Mouse (Mus musculus) forebrain, embryonic 11.5 days (tissue): ENCODE results near the gene Borcs5. TPM values are rescaled to one million over a fixed set of nuclear protein-coding genes. Genes with fewer than 3 reads are reported as not detected.

Experiments
- ATAC-seq: fragments of 200-750 bp; cut with Nextera tagmentation; replicated peaks from 2 replicates; pipeline ENCODE4 v1.8.0; 2017; ENCODE audit warnings: moderate TSS enrichment; ENCODE audit not compliant: low FRiP score
- DNase-seq: peaks from one replicate; pipeline ENCODE4 v3.0.0-alpha.2; 2017; ENCODE audit warnings: low spot score
- H3K27ac ChIP-seq: fragments of 300-500 bp; sonication (generic); 2 replicates; pipeline ENCODE4 v1.5.1; 2014; ENCODE audit warnings: low read depth, low read length
- H3K27me3 ChIP-seq: fragments of 300-500 bp; sonication (generic); 2 replicates; pipeline ENCODE4 v1.6.1; 2014; ENCODE audit warnings: mild to moderate bottlenecking, low read length, mixed read lengths; ENCODE audit not compliant: control insufficient read depth, insufficient read depth
- H3K36me3 ChIP-seq: fragments of 300-500 bp; sonication (generic); 2 replicates; pipeline ENCODE4 v1.6.1; 2014; ENCODE audit warnings: mild to moderate bottlenecking, low read length, moderate library complexity, mixed read lengths; ENCODE audit not compliant: control insufficient read depth, insufficient read depth
- H3K4me1 ChIP-seq: fragments of 300-500 bp; sonication (generic); replicated peaks from 2 replicates; pipeline ENCODE4 v1.6.1; 2014; ENCODE audit warnings: low read length, mixed read lengths; ENCODE audit not compliant: control insufficient read depth, insufficient read depth
- H3K4me2 ChIP-seq: fragments of 300-500 bp; sonication (generic); 2 replicates; pipeline ENCODE4 v1.6.1; 2014; ENCODE audit warnings: low read depth, mild to moderate bottlenecking, low read length, moderate library complexity, mixed read lengths; ENCODE audit not compliant: severe bottlenecking
- H3K4me3 ChIP-seq: fragments of 300-500 bp; sonication (generic); 2 replicates; pipeline ENCODE4 v1.5.1; 2014; ENCODE audit warnings: low read depth, low read length
- H3K9ac ChIP-seq: fragments of 300-500 bp; sonication (generic); 2 replicates; pipeline ENCODE4 v1.6.1; 2014; ENCODE audit warnings: low read length
- H3K9me3 ChIP-seq: fragments of 300-500 bp; sonication (generic); 2 replicates; pipeline ENCODE4 v1.6.1; 2016; ENCODE audit warnings: low read length, mixed read lengths; ENCODE audit not compliant: control insufficient read depth
- WGBS: fragments of 180-500 bp; shearing (Covaris S2); extraction: QIAGEN DNeasy Blood & Tissue Kit; methylation state at CpG from one replicate; pipeline ENCODE4 v1.1.7; 2014; 5-methylcytosine and 5-hydroxymethylcytosine counted together
- polyA plus RNA-seq: library from polyadenylated mRNA; unstranded; fragments of >200 nt; fragmentation: Nextera tagmentation; extraction: Ambion mirVana; gene quantifications from 2 replicates; pipeline ENCODE4 v1.2.1, GENCODE M21; 2014

Borcs5 gene
- 27.0 and 29.7 TPM in 2 replicates for polyA plus RNA-seq

DNA sequence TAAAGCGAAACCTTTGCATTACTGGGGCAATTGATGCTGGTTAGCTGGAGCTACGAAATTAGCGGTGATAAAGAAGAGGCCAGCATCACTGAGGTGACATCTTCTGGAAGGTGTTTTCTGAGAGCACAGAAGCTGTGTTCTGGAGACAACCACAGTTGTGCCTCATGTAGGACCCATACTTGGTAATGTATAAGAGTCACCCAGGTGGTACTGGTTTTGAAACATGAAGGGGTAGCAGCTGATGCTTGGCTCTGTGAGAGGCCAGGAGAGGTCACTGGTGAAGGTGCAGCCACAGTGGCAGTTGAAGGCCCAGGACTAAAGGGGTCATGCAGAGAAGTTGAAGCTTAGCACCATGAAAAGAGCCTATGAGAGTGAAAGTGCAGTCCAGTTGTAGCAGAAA lies at the start of gene Borcs5:
TSS of gene Borcs5 (plus strand) at position 301 of the 400 bp plus-strand sequence.
- Histone ChIP-seq H3K4me1 (no peaks in the 10 kb centered on the region), H3K36me3 (no peaks in the 10 kb centered on the region), H3K4me2 (no peak within 1 kb of the TSS), H3K27ac (no peak within 1 kb of the TSS), H3K27me3 (no peaks in the 10 kb centered on the region), H3K9me3 (no peaks in the 10 kb centered on the region), H3K4me3 (no peak within 1 kb of the TSS), H3K9ac (no peak within 1 kb of the TSS)
- 93% methylated on average over 3 of the region's 3 CpGs for WGBS
- DNase-seq (no peak), ATAC-seq (no peak)

DNA sequence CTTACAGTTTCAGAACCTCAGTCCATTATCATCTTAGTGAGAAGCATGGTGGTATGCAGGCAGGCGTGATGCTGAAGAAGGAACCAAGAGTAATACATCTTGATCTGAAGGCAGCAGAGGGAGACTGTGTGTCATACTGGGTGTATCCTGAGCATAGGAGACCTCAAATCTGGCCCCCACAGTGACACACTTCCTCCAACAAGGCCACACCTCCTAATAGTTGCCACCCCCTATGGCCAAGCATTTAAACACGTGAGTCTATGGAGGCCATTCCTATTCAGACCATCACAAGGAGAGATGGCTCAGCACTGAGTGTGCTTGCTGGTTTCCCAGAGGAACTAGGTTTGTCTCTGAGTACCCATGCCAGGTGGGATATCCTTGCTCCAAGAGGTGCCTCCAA lies 47.7 kb upstream of the Borcs5 start:
- ATAC-seq (no peak), DNase-seq (no peak)
- no peak overlapping the region for H3K9ac ChIP-seq
- no peaks in the 10 kb centered on the region for H3K36me3 ChIP-seq
- H3K4me2 ChIP-seq = no peak overlapping the region
- H3K4me3 ChIP-seq = no peak overlapping the region
- no peaks in the 10 kb centered on the region for H3K9me3 ChIP-seq
- no peak overlapping the region for H3K27ac ChIP-seq
- no peaks in the 10 kb centered on the region for H3K27me3 ChIP-seq
- no peaks in the 10 kb centered on the region for H3K4me1 ChIP-seq
- 86% methylated on average over 2 of the region's 2 CpGs for WGBS

DNA sequence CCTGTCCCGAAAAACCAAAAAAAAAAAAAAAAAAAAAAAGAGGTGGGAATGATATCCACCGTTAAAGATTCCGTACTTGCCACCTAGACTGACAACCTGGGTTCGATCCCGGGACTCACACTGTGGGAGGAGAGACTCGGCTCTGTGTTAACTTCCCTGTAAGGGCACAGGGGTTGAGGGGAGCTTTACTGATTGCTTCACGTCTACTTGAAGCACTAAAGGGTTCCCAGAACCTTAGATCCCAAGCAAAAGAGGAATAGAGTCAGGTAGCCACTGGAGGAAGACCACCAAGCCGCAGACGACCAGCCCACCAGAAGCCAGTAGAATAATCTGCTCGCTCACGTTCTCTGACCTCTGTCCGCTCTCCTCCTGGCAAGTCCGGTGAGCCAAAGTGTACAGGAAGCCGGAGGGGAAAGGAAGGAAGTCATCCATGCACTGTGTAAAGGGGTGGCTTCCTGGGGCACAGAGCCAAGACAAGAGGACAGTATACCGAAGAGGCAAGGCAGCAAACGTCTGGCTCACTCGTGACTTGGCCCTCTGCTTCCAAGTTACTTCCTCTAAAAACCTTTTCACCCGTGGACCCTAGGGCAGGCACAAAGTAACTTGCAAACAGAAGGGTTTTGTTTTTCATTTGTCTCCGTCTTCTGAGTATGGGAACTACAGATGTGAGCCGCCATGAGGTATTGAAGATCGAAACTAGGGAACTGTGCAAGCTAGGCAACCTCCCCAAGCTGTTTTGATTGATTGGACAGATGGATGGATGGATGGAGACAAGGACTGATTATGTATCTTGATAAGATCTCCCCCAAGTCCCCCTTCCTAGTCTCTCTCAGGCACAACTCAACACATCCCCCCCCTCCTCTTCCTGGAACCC lies 44.5 kb upstream of the Borcs5 start:
- H3K9ac ChIP-seq = no peak overlapping the region
- H3K4me3 ChIP-seq = no peak overlapping the region
- H3K9me3 ChIP-seq = no peaks in the 10 kb centered on the region
- no peak overlapping the region for H3K27ac ChIP-seq
- ATAC-seq (no peak), DNase-seq (no peak)
- no peaks in the 10 kb centered on the region for H3K27me3 ChIP-seq
- H3K4me2 ChIP-seq = no peak overlapping the region
- H3K4me1 ChIP-seq = no peaks in the 10 kb centered on the region
- H3K36me3 ChIP-seq = no peaks in the 10 kb centered on the region
- WGBS = 90% methylated on average over 21 of the region's 21 CpGs

GRCm38 (mm10) chr6:134597651-134598229 lies 41.6 kb upstream of the Borcs5 start:
- Histone ChIP-seq H3K27me3 (no peaks in the 10 kb centered on the region), H3K27ac (no peak overlapping the region), H3K4me1 (no peaks in the 10 kb centered on the region), H3K4me3 (no peak overlapping the region), H3K9ac (no peak overlapping the region), H3K9me3 (no peaks in the 10 kb centered on the region), H3K4me2 (no peak overlapping the region), H3K36me3 (no peaks in the 10 kb centered on the region)
- no peak for DNase-seq
- WGBS = 89% methylated on average over 6 of the region's 6 CpGs
- no peak for ATAC-seq

GRCm38 (mm10) chr6:134599239-134599638 lies 40.1 kb upstream of the Borcs5 start:
- Histone ChIP-seq H3K36me3 (no peaks in the 10 kb centered on the region), H3K9ac (no peak overlapping the region), H3K4me3 (no peak overlapping the region), H3K27ac (no peak overlapping the region), H3K4me1 (no peaks in the 10 kb centered on the region), H3K4me2 (no peak overlapping the region), H3K27me3 (no peaks in the 10 kb centered on the region), H3K9me3 (no peaks in the 10 kb centered on the region)
- WGBS = 92% methylated on average over 1 of the region's 1 CpGs
- ATAC-seq (no peak), DNase-seq (no peak)

- Histone ChIP-seq H3K36me3 (no peaks in the 10 kb centered on the region), H3K4me3 (no peak overlapping the region), H3K4me1 (no peaks in the 10 kb centered on the region), H3K4me2 (no peak overlapping the region), H3K9me3 (no peaks in the 10 kb centered on the region), H3K27me3 (no peaks in the 10 kb centered on the region), H3K9ac (no peak overlapping the region), H3K27ac (no peak overlapping the region)
- no peak for DNase-seq
- ATAC-seq = no peak
- WGBS = 63% methylated on average over 7 of the region's 7 CpGs
These were observed 38.2 kb upstream of the Borcs5 start for GRCm38 (mm10) chr6:134601130-134601529.

DNA sequence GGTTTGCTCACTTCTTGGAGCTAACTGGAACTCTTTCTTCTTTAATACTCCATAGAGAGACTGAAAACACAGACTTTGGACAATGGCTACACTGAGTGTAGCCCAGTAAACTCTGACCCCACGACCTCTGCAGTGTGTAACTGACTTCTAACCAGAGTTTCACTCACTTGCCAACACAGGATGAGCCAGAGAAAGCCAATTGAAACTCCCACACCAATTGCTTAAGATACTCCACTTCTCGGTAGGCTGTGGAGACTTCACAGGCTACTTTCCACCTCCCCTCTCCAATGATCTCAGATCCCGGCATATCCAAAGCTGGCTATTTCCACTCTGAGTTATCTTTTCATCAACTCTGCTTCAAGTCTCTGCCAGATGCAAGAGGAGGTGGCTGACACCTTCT lies 37.5 kb upstream of the Borcs5 start:
- ATAC-seq (no peak), DNase-seq (no peak)
- no peaks in the 10 kb centered on the region for H3K4me1 ChIP-seq
- H3K4me3 ChIP-seq = no peak overlapping the region
- no peaks in the 10 kb centered on the region for H3K36me3 ChIP-seq
- no peak overlapping the region for H3K27ac ChIP-seq
- 62% methylated on average over 3 of the region's 3 CpGs for WGBS
- no peak overlapping the region for H3K9ac ChIP-seq
- H3K4me2 ChIP-seq = no peak overlapping the region
- no peaks in the 10 kb centered on the region for H3K27me3 ChIP-seq
- H3K9me3 ChIP-seq = no peaks in the 10 kb centered on the region

DNA sequence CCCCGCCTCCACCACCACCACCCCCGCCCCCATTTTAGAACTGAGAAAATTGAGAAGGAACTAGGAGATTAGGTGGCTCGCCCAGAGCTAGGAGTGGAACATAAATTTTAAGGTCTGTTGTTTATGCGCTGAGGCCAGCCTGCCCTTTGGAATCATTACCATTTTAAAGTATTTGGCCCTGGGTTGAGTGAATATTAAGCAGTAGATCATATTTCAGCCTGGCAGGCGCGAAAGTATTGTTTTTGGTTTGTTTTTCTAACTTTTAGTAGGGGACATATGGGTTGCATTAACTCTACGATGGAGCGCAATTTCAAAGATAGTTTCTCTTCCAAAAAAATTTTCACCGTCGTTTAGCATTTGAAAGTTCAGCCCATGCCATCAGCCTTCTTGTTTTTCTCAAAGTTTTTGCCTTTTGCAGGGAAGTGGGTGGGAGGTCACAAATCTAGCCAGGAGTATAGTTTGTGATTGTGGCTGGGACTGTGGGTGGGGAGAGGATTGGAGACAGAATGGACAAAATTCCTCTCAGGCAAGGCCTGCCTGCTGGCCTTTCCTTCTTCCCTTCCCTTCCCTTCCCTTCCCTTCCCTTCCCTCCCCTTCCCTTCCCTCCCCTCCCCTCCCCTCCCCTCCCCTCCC lies 36.8 kb upstream of the Borcs5 start:
- H3K9ac ChIP-seq = no peak overlapping the region
- H3K27ac ChIP-seq = no peak overlapping the region
- 58% methylated on average over 10 of the region's 10 CpGs for WGBS
- DNase-seq = no peak
- H3K9me3 ChIP-seq = no peaks in the 10 kb centered on the region
- no peak overlapping the region for H3K4me2 ChIP-seq
- ATAC-seq = no peak
- no peak overlapping the region for H3K4me3 ChIP-seq
- H3K27me3 ChIP-seq = no peaks in the 10 kb centered on the region
- no peaks in the 10 kb centered on the region for H3K4me1 ChIP-seq
- no peaks in the 10 kb centered on the region for H3K36me3 ChIP-seq
